Mouse (Mus musculus) ES-Bruce4 (cell line): ENCODE results near the gene Rptor. TPM values are rescaled to one million over a fixed set of nuclear protein-coding genes. Genes with fewer than 3 reads are reported as not detected.

Experiments used
- H3K27ac ChIP-seq: 2 replicates; pipeline ENCODE4 v1.5.1; 2012; ENCODE audit warnings: low read length, inconsistent platforms; ENCODE audit not compliant: insufficient read depth
- H3K27me3 ChIP-seq: 2 replicates; pipeline ENCODE4 v1.6.1; 2012; ENCODE audit warnings: mild to moderate bottlenecking, low read length, inconsistent platforms; ENCODE audit not compliant: control insufficient read depth, poor library complexity, insufficient read depth, severe bottlenecking
- H3K36me3 ChIP-seq: 2 replicates; pipeline ENCODE4 v1.6.1; 2012; ENCODE audit warnings: inconsistent platforms, mild to moderate bottlenecking, low read length, moderate library complexity; ENCODE audit not compliant: control insufficient read depth, poor library complexity, insufficient read depth, severe bottlenecking
- H3K4me1 ChIP-seq: one replicate; pipeline ENCODE4 v1.8.1; 2011; ENCODE audit warnings: low read length; ENCODE audit not compliant: control insufficient read depth, insufficient read depth
- H3K4me3 ChIP-seq: 2 replicates; pipeline ENCODE4 v1.5.1; 2011; ENCODE audit warnings: low read depth, mild to moderate bottlenecking, low read length
- H3K9ac ChIP-seq: 2 replicates; pipeline ENCODE4 v1.6.1; 2012; ENCODE audit warnings: low read depth, mild to moderate bottlenecking, inconsistent platforms; ENCODE audit not compliant: poor library complexity, severe bottlenecking
- H3K9me3 ChIP-seq: replicated peaks from 2 replicates; pipeline ENCODE4 v1.6.1; 2012; ENCODE audit warnings: mild to moderate bottlenecking, low read length, inconsistent platforms; ENCODE audit not compliant: control insufficient read depth, poor library complexity, insufficient read depth, severe bottlenecking
- CTCF ChIP-seq: IDR thresholded peaks from one replicate; pipeline ENCODE4 v1.8.1; 2011; ENCODE audit warnings: low read depth, low read length
- EP300 ChIP-seq: IDR thresholded peaks from 2 replicates; pipeline ENCODE4 v1.6.1; 2011; ENCODE audit warnings: low read depth, low read length; ENCODE audit not compliant: insufficient read depth
- POLR2A ChIP-seq: IDR thresholded peaks from one replicate; pipeline ENCODE4 v1.8.1; 2011; ENCODE audit warnings: low read length; ENCODE audit not compliant: insufficient read depth
- polyA plus RNA-seq: library from polyadenylated mRNA; stranded (reverse); fragments of >200 nt; gene quantifications from 2 replicates; pipeline ENCODE4 v1.2.4, GENCODE M21; 2011; ENCODE audit warnings: low read depth; ENCODE audit not compliant: missing spikeins, insufficient read depth, insufficient read length

Gene Rptor
- polyA plus RNA-seq, 1 experiment: 41.5 TPM

DNA sequence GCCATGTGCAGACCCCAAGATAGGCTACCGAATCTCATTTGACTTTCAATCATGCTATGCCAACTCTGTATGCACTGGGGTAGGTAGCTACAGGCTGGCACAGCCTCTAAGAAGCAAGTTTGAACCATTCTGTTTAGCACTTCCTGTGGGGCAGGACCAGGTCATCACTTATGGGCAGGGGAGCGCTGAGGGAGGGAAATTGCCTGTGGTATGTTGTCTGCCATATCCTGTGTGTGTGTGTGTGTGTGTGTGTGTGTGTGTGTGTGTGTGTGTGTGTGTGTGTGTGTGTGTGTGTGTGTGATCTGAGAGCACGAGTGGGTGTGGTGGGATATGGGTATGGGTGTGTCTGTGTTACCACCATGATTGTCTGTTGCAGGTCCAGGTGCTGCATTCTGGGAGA is 244.4 kb downstream of the Rptor start:
- TF ChIP-seq EP300 (no peak), POLR2A (no peak), CTCF (no peak)
- H3K4me1 ChIP-seq: peaks cover 1% of the 10 kb centered on the region
- no peaks in the 10 kb centered on the region for H3K27me3 ChIP-seq
- H3K9ac ChIP-seq: no peak overlapping the region
- H3K27ac ChIP-seq: no peak overlapping the region
- H3K9me3 ChIP-seq: no peaks in the 10 kb centered on the region
- no peak overlapping the region for H3K4me3 ChIP-seq
- H3K36me3 ChIP-seq: peaks cover 2% of the 10 kb centered on the region; the same call in 1 of the 2 replicates

DNA sequence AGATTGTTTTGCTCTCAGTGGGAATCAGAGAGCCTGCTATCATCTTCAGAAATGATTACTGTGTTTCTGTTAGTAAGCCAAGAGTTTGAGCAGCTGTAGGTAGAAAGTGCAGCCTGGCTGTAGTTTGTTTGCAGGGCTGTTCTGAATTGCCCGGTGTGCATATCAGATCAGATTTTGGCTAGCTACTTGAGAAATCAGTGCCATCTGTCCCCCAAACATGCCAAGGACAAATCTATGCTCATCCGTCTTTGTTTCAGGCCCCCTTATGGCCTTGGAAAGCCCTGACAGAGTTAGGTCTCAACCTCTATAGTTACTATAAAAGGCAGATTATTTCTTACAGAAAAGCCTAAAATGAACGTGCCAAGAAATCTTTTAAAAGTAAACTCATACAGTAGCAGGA is 244.9 kb downstream of the Rptor start:
- Histone ChIP-seq H3K4me3 (no peak overlapping the region), H3K27ac (no peak overlapping the region), H3K9me3 (no peaks in the 10 kb centered on the region), H3K36me3 (peaks cover 2% of the 10 kb centered on the region; the same call in 1 of the 2 replicates), H3K4me1 (peaks cover 1% of the 10 kb centered on the region), H3K27me3 (no peaks in the 10 kb centered on the region), H3K9ac (no peak overlapping the region)
- TF ChIP-seq EP300: no peak
- TF ChIP-seq POLR2A: no peak
- no peak for TF ChIP-seq CTCF

DNA sequence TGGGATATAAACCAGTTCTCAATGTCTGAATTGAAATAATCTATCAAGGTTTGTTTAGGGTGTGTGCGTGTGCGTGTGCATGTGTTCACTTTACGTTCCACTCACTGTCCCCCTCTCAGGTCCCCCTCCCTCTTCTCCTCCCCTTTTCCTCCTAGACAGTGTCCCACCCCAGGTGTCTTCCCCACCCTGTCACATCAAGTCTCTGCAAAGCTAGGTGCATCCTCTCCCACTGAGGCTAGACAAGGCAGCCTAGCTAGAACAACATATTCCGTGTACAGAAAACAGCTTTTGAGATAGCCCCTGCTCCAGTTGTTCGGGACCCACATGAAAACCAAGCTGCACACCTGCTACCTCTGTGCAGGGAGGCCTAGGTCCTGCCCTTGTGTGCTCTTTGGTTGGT is 245.5 kb downstream of the Rptor start:
- Histone ChIP-seq H3K4me3 (no peak overlapping the region), H3K36me3 (peaks cover 4% of the 10 kb centered on the region), H3K9ac (no peak overlapping the region), H3K27me3 (no peaks in the 10 kb centered on the region), H3K27ac (no peak overlapping the region), H3K9me3 (no peaks in the 10 kb centered on the region), H3K4me1 (peaks cover 1% of the 10 kb centered on the region)
- no peak for TF ChIP-seq POLR2A
- TF ChIP-seq CTCF: no peak
- TF ChIP-seq EP300: no peak

DNA sequence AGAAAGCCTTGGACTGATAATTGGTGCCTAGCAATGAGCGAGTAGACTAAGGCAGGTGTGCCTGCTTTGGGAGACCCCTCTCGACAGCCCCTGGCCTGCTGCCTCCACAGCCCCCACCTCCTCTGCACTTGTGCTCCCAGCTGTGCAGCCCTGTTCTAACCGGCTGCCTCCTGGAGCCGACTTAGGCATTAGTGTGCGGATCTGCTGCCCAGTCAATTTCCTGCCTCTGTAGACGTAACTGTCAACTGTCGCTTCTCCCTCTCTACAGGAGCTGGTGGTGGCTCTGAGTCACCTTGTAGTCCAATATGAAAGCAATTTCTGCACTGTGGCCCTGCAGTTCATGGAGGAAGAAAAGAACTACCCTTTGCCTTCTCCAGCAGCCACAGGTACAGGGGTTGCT is 253.3 kb downstream of the Rptor start:
- Histone ChIP-seq H3K9ac (no peak overlapping the region), H3K4me3 (no peak overlapping the region), H3K36me3 (peaks cover 17% of the 10 kb centered on the region), H3K27me3 (no peaks in the 10 kb centered on the region), H3K4me1 (no peaks in the 10 kb centered on the region), H3K9me3 (no peaks in the 10 kb centered on the region), H3K27ac (no peak overlapping the region)
- TF ChIP-seq EP300: no peak

DNA sequence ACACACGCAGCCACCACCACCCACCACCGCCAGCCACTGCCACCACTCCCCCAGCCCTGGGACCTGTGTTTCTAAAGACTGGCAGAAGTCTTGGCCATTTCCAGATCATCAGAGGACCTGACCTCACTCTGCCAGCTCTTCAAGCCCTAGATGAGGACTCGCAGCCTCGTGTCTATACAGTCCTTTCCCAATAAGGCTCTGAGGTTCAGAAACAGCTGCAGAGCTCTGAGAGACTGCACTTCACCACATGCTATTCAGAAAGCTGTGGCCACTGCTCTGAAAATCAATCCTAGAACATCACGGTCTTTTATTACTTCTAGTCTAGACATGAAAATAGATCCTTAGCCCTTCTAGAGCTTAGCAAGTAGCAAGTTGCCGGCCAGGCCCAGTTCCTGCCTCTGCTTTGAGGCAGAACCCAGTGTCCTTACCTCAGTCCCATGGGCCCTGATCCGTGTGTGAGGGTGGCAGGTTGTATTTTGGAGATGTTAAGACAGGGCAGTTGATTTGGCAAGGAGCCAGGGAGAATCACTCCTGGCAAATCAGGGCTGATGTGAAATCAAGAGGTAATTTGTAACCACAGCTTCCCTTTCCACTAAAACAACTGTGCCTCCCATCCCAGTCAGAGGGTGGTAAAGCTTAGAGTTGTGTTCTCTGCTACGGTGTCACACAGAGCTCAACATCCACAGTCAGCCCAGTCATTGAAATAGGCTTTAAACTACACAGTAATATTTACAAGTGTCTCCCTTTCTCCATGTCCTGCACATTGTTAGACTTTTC is 260.0 kb downstream of the Rptor start:
- H3K9ac ChIP-seq: no peak overlapping the region
- no peaks in the 10 kb centered on the region for H3K4me1 ChIP-seq
- H3K27me3 ChIP-seq: no peaks in the 10 kb centered on the region
- H3K36me3 ChIP-seq: peaks cover 5% of the 10 kb centered on the region; the same call in 1 of the 2 replicates
- H3K9me3 ChIP-seq: no peaks in the 10 kb centered on the region
- no peak overlapping the region for H3K27ac ChIP-seq
- no peak for TF ChIP-seq CTCF
- no peak for TF ChIP-seq POLR2A
- no peak for TF ChIP-seq EP300
- no peak overlapping the region for H3K4me3 ChIP-seq

DNA sequence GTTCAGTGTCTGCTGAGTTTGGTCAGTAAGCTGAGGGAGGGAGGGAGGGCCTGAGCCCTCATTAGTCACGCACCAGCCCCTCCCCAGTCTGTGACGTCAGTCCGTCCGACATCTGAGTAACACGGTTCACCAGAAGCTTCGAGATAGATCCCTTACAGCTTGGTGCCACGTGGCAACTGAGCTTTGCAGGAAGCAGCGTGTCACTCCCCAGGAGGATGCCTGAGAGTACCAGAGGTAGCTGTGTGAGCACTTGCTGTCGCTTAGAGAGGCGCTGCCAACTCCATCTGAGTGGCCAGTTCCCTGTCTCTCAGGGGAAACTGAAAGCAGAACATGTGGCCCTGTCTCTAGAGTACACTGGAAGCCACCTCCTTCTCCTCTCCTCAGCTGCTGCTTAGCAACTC is 260.7 kb downstream of the Rptor start:
- no peaks in the 10 kb centered on the region for H3K27me3 ChIP-seq
- no peak overlapping the region for H3K9ac ChIP-seq
- H3K36me3 ChIP-seq: peaks cover 3% of the 10 kb centered on the region; the same call in 1 of the 2 replicates
- no peak overlapping the region for H3K4me3 ChIP-seq
- no peaks in the 10 kb centered on the region for H3K9me3 ChIP-seq
- no peaks in the 10 kb centered on the region for H3K4me1 ChIP-seq
- TF ChIP-seq EP300 (no peak), POLR2A (no peak), CTCF (no peak)
- H3K27ac ChIP-seq: no peak overlapping the region
